Mouse (Mus musculus): ENCODE measurements around the gene Olfr126.

The Olfr126 gene

DNA sequence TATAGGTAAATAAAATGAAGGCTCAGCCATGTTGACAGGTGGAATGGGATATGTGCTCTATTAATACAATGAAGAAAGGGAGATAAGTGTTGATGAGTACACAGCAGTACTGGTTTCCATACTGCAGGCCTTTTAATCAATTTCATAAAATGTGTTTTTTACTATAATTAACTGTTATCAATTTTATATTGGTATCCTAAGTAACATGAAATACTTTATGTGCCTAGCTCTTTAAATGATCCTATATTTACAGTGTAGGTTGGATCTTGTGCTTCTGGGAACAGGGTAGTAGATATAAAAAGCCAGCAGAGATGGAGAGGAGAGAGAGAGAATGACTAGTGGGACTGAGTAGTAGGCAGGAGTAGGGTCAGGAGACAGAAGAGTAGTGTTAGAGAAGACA, at the start of gene Olfr126:
Olfr126 (plus strand) TSS at position 301 of the 400 bp plus-strand sequence.
- no peak for DNase-seq (ENCODE audit: low spot score)

DNA sequence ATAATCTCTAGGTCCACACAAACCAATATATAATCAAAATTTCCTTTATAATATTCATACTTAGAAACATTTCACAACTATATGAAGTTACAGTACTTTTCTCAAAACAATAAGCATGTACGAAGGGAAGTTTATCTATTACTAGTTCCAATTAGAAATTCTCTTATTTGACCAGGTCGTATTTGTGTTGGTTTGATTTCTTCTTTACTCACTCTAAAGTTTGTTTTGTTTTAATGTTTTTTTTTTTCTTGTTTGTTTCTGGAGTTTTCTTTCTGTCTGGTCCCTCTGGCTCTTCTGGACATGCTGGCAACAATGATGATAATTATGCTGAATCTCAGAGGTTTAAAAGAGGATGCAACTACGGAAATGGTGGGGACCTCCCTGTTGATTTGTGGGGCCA, 47.7 kb upstream of the Olfr126 start, which contains the start of gene Olfr124:
Olfr124 (plus strand) TSS at position 301 of the 400 bp plus-strand sequence.
- no peak for DNase-seq (ENCODE audit: low spot score)

DNA sequence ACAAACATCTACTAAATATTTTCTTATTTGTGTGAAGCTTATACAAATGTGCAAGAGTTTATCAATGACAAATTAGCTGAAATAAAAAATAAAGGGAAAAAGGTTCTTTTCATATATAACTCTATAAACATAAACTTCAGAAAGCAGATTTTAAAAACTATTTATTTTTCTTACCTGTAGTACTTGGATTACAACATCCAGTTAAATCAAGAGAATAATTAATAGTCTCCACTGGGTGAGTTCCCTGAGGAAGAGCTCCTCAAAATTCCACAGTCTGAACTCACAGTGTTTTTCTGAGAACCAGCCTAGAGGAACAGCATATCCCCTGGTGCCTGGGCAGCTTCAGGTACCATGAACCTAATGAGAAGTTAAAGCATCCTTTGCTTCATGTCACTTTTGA, 14.6 kb upstream of the Olfr126 start, which contains the start of gene Olfr125:
Olfr125 (plus strand) TSS at position 301 of the 400 bp plus-strand sequence.
- no peak for DNase-seq (ENCODE audit: low spot score)

DNA sequence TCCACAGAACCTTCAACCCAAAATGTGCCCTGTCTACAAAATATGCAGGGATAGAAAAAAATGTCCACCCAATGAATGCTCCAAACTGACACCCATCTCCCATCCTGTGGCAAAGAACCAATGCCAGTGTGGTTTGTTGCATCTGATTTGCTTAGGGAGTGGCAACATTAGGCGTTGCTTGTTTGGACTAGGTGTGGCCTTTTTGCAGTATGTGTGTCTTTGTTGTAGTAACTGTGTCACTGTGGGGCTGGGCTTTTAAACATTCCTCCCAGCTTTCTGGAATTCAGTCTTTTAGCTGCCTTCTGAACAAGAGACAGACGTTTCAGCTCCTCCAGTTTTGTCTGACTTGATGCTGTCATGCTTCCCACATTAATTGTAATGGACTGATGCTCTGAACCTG, 16.6 kb downstream of the Olfr126 start:
- DNase-seq (ENCODE audit: low spot score): no peak

DNA sequence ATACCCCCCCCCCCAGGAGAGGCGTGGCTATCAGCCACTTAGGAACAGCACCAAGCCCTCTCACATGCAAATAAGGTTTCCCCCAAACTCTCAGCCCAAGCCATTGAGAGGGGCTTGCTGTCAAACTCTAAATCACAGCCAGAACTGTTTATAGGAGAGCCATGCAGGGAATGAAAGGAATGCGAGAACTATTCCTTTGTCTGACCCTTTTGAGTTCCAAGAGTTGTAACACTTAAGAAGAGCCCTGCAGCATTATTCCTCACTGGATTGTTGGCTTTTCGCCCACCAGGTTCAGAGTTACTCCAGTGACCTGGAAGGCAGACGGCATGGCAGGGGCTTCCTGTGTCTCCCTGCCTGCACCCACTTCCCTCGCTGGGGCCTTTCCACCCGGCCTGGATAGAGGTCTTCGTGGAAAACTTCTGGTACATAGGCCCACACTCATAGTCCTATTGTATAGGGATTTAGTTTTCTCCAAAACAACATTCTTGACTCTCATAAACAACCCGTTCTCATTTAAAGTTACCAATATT, 22.5 kb downstream of the Olfr126 start:
- no peak for DNase-seq (ENCODE audit: low spot score)

DNA sequence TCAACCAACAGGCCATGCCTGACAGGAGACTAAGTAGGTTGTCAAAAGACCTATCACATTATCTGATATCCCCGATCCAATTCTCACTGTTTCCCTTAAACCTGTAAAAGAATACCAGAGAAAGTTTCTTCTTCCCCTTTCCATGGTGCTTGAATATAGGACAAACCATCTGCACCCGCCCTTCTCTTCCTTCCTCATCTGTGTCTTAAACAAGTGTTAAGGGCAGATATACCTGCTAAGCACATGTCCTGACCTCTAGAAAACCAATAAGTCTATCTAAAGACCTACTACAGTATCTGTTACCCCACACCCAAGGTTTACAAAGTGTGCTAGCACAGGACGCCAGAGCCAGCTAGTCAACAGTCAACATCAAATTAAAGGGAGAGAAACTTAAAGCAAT, 26.5 kb downstream of the Olfr126 start:
- no peak for DNase-seq (ENCODE audit: low spot score)

DNA sequence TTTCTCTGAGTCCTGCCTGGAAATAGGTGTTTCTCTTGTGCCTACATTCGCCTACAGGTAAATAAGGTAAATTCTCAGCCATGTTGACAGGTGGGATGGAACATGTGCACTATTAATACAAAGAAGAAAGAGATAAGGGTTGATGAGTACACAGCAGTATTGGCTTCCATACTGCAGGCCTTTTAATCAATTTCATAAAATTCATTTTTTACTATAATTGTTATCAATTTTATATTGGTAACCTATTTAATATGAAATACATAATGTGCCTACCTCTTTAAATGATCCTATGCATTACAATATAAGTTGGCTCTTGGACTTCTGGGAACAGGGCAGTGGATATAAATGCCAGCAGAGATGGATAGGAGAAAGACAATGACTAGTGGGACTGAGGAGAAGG, 52.9 kb downstream of the Olfr126 start, which contains the start of gene Olfr127:
Olfr127 (plus strand) TSS at position 301 of the 400 bp plus-strand sequence.
- no peak for DNase-seq (ENCODE audit: low spot score)
